Mouse (Mus musculus) lung, embryonic 15.5 days (tissue): Measurements from ENCODE around the gene Samd4b. TPM values are rescaled to one million over a fixed set of nuclear protein-coding genes. Genes with fewer than 3 reads are reported as not detected.
"Not testable (repeated sequence)": the region's sequence is repeated elsewhere in the genome, so short reads cannot be mapped to it uniquely, and the experiment has no call there.

Experiments used
- ATAC-seq: fragments of 200-750 bp; cut with Nextera tagmentation; 2 replicates; pipeline ENCODE4 v1.8.0; 2017; ENCODE audit warnings: moderate number of reproducible peaks, borderline replicate concordance; ENCODE audit not compliant: low FRiP score, low TSS enrichment; ENCODE audit errors: extremely low read depth
- H3K27ac ChIP-seq: fragments of 300-500 bp; sonication (generic); 2 replicates; pipeline ENCODE4 v1.5.1; 2015; ENCODE audit warnings: moderate library complexity, mild to moderate bottlenecking, inconsistent platforms
- H3K27me3 ChIP-seq: fragments of 300-500 bp; sonication (generic); 2 replicates; pipeline ENCODE4 v1.6.1; 2015; ENCODE audit warnings: inconsistent platforms
- H3K36me3 ChIP-seq: fragments of 300-500 bp; sonication (generic); 2 replicates; pipeline ENCODE4 v1.6.1; 2015; ENCODE audit warnings: inconsistent platforms
- H3K4me1 ChIP-seq: fragments of 300-500 bp; sonication (generic); 2 replicates; pipeline ENCODE4 v1.6.1; 2015; ENCODE audit warnings: inconsistent platforms
- H3K4me2 ChIP-seq: fragments of 300-500 bp; sonication (generic); 2 replicates; pipeline ENCODE4 v1.6.1; 2015; ENCODE audit warnings: inconsistent platforms, mild to moderate bottlenecking, moderate library complexity
- H3K4me3 ChIP-seq: fragments of 300-500 bp; sonication (generic); 2 replicates; pipeline ENCODE4 v1.5.1; 2015; ENCODE audit warnings: mild to moderate bottlenecking, inconsistent platforms
- H3K9ac ChIP-seq: fragments of 300-500 bp; sonication (generic); 2 replicates; pipeline ENCODE4 v1.6.1; 2015; ENCODE audit warnings: inconsistent platforms
- H3K9me3 ChIP-seq: fragments of 300-500 bp; sonication (generic); 2 replicates; pipeline ENCODE4 v1.6.1; 2016; ENCODE audit warnings: inconsistent platforms
- WGBS: fragments of 180-500 bp; shearing (Covaris S2); methylation state at CpG from one replicate; pipeline ENCODE4 v1.1.7; 2015; 5-methylcytosine and 5-hydroxymethylcytosine counted together
- polyA plus RNA-seq: library from polyadenylated mRNA; unstranded; fragments of >200 nt; fragmentation: Nextera tagmentation; extraction: Ambion mirVana; gene quantifications from 2 replicates; pipeline ENCODE4 v1.2.1, GENCODE M21; 2015

Samd4b gene
- 21.3 and 21.6 TPM in 2 replicates for polyA plus RNA-seq

DNA sequence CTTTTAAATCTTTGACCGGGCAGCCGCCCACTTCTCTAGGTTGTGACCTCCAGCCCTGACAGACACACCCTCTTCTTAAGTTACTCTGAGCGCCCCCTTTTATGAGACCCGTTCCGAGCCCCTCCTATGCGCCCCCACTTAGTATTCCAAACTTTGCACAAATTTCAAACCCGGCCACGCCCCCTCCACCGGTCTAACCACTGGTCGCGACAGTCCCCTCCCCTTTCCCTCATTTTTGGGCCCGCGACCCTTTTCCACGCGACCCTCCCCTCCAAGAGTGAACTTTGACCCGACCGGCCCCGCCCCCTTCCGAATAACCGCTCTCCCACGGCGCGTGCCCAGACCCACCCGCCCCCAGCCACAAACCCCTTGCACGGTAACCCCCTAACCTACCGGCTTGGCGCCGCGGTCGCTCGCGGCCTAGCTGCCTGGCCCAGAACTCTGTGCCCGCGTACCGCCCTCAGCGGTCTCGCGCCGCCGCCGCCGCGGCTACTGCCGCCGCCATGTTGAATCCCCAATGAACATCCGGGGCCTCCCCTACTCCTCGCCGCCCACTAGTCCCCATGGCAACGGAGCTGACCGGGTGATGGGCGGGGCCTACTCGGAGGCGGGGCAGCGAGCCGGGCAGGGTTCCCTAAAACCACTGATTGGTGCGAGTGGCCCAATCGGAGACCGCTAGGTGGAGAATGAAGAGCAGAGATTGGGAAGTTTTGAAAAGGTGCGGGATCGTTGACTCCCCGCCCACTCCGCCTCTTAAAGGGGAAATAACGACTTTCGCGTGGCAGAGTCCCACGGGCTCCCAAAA lies at the start of gene Samd4b, which contains the start of gene Pak4:
Samd4b (minus strand) TSS at position 503 of the 805 bp plus-strand sequence.
Pak4 (minus strand) TSS at position 544 of the 805 bp plus-strand sequence.
- Histone ChIP-seq H3K4me2 (peak within 1 kb of the TSS; percentile 83), H3K4me1 (peaks cover 57% of the 10 kb centered on the region), H3K9ac (peak within 1 kb of the TSS; percentile 66), H3K27ac (peak within 1 kb of the TSS; percentile 91), H3K36me3 (no peaks in the 10 kb centered on the region), H3K9me3 (no peaks in the 10 kb centered on the region), H3K27me3 (no peaks in the 10 kb centered on the region), H3K4me3 (peak within 1 kb of the TSS; percentile 77)
- under 1% methylated on average over 66 of the region's 66 CpGs for WGBS
- ATAC-seq: peak; percentile 93

- Histone ChIP-seq H3K4me1 (no peaks in the 10 kb centered on the region), H3K9me3 (no peaks in the 10 kb centered on the region), H3K27me3 (no peaks in the 10 kb centered on the region), H3K4me2 (no peak overlapping the region), H3K36me3 (no peaks in the 10 kb centered on the region), H3K9ac (no peak overlapping the region), H3K4me3 (no peak overlapping the region), H3K27ac (no peak overlapping the region)
- ATAC-seq: no peak
- 35% methylated on average over 7 of the region's 7 CpGs for WGBS
These were observed 49.1 kb upstream of the Samd4b start for GRCm38 (mm10) chr7:28647016-28647415.

DNA sequence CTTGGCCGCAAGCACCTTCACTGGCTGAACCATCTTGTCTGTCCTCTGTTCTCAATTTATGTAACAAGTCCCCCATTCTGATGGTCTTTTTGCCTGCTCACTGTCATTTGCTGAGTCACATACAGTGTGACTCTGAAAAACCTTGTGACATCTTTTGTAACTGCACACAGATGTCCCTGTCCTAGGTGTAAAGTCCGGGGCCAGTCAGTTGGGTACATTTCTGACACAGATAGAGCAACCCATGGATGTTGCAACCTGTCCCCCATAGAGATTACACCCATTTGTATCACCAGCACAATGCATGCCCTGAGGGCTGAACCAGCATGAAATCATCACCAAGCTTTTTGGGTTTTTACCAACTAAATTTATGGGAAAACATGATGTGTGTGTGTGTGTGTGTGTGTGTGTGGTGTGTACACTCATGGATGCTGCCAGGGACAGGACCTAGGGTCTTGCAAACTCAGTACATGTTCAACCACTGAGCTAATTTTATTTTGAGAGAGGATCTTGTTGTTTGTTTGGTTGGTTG lies 48.1 kb upstream of the Samd4b start:
- ATAC-seq: no peak
- WGBS: 86% methylated on average over 2 of the region's 2 CpGs
- H3K9me3 ChIP-seq: no peaks in the 10 kb centered on the region

DNA sequence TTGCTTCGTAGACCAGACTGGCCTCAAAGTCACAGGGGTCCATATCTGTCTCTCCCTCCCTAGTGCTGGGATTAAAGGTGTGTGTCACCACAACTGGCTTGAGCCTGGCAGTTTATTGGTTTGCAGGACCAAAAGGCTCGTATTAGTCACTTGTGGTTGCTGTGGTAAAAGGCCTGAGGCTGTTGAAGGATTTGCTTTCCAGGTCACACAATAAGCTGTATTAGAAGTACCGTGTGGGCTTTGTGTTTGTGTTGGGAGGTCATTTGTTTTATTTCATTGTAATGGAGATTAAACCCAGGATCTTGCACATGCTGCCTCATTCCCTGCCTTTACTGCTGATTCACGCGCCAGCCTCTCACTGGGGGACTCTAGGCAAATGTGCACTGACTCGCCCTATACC lies 47.4 kb upstream of the Samd4b start:
- Histone ChIP-seq H3K36me3 (no peaks in the 10 kb centered on the region), H3K27ac (no peak overlapping the region), H3K9me3 (no peaks in the 10 kb centered on the region), H3K27me3 (no peaks in the 10 kb centered on the region), H3K4me1 (no peaks in the 10 kb centered on the region), H3K9ac (no peak overlapping the region), H3K4me2 (no peak overlapping the region), H3K4me3 (no peak overlapping the region)
- 73% methylated on average over 6 of the region's 6 CpGs for WGBS
- no peak for ATAC-seq

More for the DNA sequence above, 48.1 kb upstream of the Samd4b start:
- H3K4me3 ChIP-seq: no peak overlapping the region
- H3K4me1 ChIP-seq: no peaks in the 10 kb centered on the region
- H3K4me2 ChIP-seq: no peak overlapping the region
- no peak overlapping the region for H3K27ac ChIP-seq
- no peaks in the 10 kb centered on the region for H3K36me3 ChIP-seq
- H3K9ac ChIP-seq: no peak overlapping the region
- H3K27me3 ChIP-seq: no peaks in the 10 kb centered on the region

DNA sequence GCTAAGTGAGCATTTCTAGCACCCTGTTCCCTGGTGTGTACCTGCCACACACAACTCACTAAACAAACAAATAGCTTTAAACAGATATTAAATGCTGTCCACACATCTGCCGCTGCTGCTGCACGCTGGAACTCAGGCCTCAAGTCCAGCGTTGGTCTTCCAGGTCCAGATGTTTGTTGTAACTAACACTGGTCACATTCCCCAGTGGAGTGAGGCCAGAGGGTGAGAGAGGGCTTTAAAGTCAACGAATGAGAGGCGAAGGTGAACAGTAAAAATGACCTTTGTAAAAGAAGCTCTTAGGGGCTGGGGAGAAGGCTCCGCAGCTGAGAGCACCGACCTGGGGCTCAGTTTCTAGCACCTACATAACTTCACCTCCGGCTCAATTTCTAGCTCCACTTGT lies 43.6 kb upstream of the Samd4b start:
- 27% methylated on average over 8 of the region's 8 CpGs for WGBS
- no peaks in the 10 kb centered on the region for H3K36me3 ChIP-seq
- H3K27me3 ChIP-seq: no peaks in the 10 kb centered on the region
- no peak overlapping the region for H3K4me2 ChIP-seq
- H3K4me1 ChIP-seq: no peaks in the 10 kb centered on the region
- H3K9ac ChIP-seq: no peak overlapping the region
- no peaks in the 10 kb centered on the region for H3K9me3 ChIP-seq
- ATAC-seq: no peak
- no peak overlapping the region for H3K4me3 ChIP-seq
- no peak overlapping the region for H3K27ac ChIP-seq

DNA sequence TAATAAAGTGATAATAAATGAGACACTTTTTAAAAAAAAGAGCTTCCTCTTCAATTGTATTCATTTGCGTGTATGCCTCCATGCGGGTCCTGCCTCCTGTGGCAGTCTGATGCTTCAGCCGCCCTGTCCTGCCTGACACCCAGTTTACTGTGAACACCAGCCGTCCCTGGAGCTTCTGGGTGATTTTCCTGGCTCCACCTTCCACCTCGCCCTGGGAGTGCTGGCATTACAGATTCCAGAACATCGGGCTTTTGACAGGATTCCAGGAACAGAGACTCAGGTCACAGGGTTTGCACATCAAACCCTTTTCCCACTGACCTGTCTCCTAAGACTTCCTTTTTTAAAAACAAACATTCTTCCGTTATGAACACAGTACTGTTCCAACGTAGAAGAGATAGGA lies 39.6 kb upstream of the Samd4b start:
- no peaks in the 10 kb centered on the region for H3K4me1 ChIP-seq
- H3K27ac ChIP-seq: no peak overlapping the region
- no peak for ATAC-seq
- no peak overlapping the region for H3K4me2 ChIP-seq
- H3K9me3 ChIP-seq: no peaks in the 10 kb centered on the region
- no peak overlapping the region for H3K4me3 ChIP-seq
- no peak overlapping the region for H3K9ac ChIP-seq
- 4% methylated on average over 8 of the region's 8 CpGs for WGBS
- no peaks in the 10 kb centered on the region for H3K36me3 ChIP-seq
- H3K27me3 ChIP-seq: 0 out of 2 replicates have a peak, but pooled peaks cover 5% of the 10 kb centered on the region

DNA sequence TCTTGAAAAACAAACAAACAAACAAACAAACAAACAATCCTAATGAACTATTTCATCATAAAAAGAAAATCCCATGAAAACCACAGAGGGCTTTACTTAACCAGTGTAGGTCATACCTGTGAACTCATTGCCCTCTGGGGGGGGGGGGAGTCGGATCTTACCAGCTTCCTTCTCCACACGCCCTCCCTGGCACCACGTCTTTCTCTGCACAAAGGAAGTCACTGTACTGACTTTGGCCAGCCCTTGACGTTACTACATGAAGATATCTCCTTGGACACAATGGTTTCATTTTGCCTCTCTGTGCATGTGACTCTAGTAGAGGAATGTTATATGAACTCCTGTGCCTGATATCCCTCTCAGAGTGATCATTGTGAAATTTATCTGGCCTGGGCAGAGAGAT lies 36.2 kb upstream of the Samd4b start:
- no peak overlapping the region for H3K4me3 ChIP-seq
- WGBS: 26% methylated on average over 4 of the region's 4 CpGs
- peaks cover 37% of the 10 kb centered on the region for H3K27me3 ChIP-seq
- no peak for ATAC-seq
- H3K4me1 ChIP-seq: no peaks in the 10 kb centered on the region
- H3K27ac ChIP-seq: no peak overlapping the region
- no peak overlapping the region for H3K4me2 ChIP-seq
- H3K9ac ChIP-seq: no peak overlapping the region
- H3K9me3 ChIP-seq: no peaks in the 10 kb centered on the region
- no peaks in the 10 kb centered on the region for H3K36me3 ChIP-seq

- Histone ChIP-seq H3K9me3 (no peaks in the 10 kb centered on the region), H3K27ac (no peak within 1 kb of the TSS), H3K4me1 (no peaks in the 10 kb centered on the region), H3K27me3 (peaks cover 56% of the 10 kb centered on the region), H3K4me3 (peak within 1 kb of the TSS; percentile 14), H3K9ac (no peak within 1 kb of the TSS), H3K36me3 (no peaks in the 10 kb centered on the region), H3K4me2 (peak within 1 kb of the TSS; percentile 47)
- WGBS: 25% methylated on average over 10 of the region's 10 CpGs
- no peak for ATAC-seq
These were observed 33.1 kb upstream of the Samd4b start, which contains the start of gene Acp7 for GRCm38 (mm10) chr7:28631073-28631472. Gene Acp7, minus strand, starts transcription at chr7:28631332.

DNA sequence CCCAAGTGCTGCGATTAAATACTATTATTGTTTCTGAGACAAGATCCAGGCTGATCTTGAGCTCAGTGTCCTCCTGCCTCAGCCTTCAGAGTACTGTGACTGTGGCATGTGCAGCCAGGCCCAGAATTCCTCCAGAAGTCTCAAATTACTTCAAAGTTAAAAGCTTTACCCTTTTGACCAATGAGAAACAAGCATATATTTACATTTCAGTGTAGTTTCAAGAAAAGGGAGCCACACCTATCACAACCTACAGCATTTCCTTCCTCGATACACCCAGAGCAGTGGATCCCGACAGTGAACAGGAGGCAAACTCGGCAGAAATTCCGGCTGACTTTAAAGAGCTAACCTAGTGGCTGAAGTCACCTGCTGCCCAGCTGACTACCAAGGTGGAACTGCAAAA lies 26.8 kb upstream of the Samd4b start:
- H3K36me3 ChIP-seq: no peaks in the 10 kb centered on the region
- no peak overlapping the region for H3K9ac ChIP-seq
- no peak overlapping the region for H3K27ac ChIP-seq
- ATAC-seq: no peak
- WGBS: 61% methylated on average over 5 of the region's 5 CpGs
- no peaks in the 10 kb centered on the region for H3K4me1 ChIP-seq
- no peak overlapping the region for H3K4me2 ChIP-seq
- H3K4me3 ChIP-seq: no peak overlapping the region
- no peaks in the 10 kb centered on the region for H3K9me3 ChIP-seq
- peaks cover 26% of the 10 kb centered on the region for H3K27me3 ChIP-seq

DNA sequence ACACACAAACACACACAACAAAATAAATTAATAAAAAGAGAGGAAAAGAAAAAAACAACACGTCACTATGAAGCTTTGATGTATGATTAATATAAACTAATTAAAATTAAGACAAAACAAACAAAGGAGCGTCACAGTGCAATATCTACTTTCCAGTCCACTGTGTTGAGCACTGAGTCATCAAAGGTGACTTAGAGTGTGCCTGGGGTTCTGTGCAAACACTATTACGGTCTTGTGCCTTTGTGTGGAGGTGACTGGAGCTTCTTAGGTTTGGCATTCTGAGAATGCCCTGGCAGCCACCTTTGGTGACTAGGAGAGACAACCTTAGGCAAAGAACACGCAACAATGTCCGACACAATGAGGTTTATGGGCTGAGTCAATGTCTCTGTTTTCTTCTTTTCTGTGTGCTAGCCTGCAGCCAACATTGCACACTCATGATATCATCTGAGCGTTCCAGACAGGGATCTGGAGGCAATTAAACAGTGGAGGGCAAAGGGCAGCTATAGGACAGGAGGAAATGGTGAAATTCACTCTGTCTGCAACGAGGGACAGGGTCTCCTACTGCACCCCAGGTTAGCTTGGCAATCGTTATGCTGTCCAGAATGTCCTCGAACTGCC lies 21.3 kb upstream of the Samd4b start:
- Histone ChIP-seq H3K9ac (no peak overlapping the region), H3K4me1 (no peaks in the 10 kb centered on the region), H3K4me2 (no peak overlapping the region), H3K27me3 (no peaks in the 10 kb centered on the region), H3K36me3 (no peaks in the 10 kb centered on the region), H3K27ac (no peak overlapping the region), H3K9me3 (no peaks in the 10 kb centered on the region), H3K4me3 (no peak overlapping the region)
- 45% methylated on average over 9 of the region's 9 CpGs for WGBS
- no peak for ATAC-seq

- no peak overlapping the region for H3K4me3 ChIP-seq
- ATAC-seq: no peak
- H3K27ac ChIP-seq: no peak overlapping the region
- 84% methylated on average over 8 of the region's 8 CpGs for WGBS
- H3K27me3 ChIP-seq: no peaks in the 10 kb centered on the region
- H3K9ac ChIP-seq: no peak overlapping the region
- H3K4me1 ChIP-seq: peaks cover 6% of the 10 kb centered on the region; the same call in 1 of the 2 replicates
- no peaks in the 10 kb centered on the region for H3K9me3 ChIP-seq
- no peak overlapping the region for H3K4me2 ChIP-seq
- no peaks in the 10 kb centered on the region for H3K36me3 ChIP-seq
These were observed 8.0 kb upstream of the Samd4b start for GRCm38 (mm10) chr7:28605951-28606350.

- not testable (repeated sequence) for H3K4me3 ChIP-seq
These were observed 5.8 kb upstream of the Samd4b start for GRCm38 (mm10) chr7:28603788-28604187.

More at GRCm38 (mm10) chr7:28603788-28604187, 5.8 kb upstream of the Samd4b start:
- H3K27me3 ChIP-seq, H3K9me3 ChIP-seq, H3K9ac ChIP-seq, H3K27ac ChIP-seq, H3K4me2 ChIP-seq, H3K4me1 ChIP-seq, H3K36me3 ChIP-seq, ATAC-seq: not testable (repeated sequence)
- 59% methylated on average over 2 of the region's 2 CpGs for WGBS
